Comparison of ENCODE assay signal across 12 mouse cellular contexts in the genomic region with DNA sequence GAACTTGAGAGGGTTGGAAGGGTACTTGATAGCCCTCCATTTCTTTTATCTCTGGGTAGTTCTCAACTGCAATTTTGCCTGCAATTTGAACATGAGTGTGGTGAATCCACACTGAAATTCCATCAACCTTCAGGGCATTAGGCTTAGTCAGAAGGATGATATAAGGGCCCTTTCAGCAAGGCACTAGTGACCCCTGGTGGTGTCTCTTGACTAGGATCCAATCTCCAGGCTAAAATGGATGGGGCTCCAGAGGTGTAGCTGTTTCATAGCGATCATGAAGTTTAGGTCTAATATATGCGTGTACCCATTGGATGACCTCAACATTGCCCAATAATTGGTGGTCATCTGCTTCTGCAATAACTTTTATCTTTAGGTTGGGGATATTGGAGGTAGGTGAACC.
DNase-seq lines count a peak whose midpoint lies in the region; ATAC-seq lines count a peak whose summit lies in the region.
"Had no signal": no experiment of that assay in that cellular context is flagged by ENCODE, and none has a peak within 500 bp of the region (broad histone marks: within the 10 kb centered on the region; RNA-seq: fewer than 3 reads in every experiment).

No protein-coding gene starts in this region.

- DNase-seq in hindbrain, embryonic 10.5 days (ENCODE audit: low spot score): peak; percentile 3
- peak; percentile 23 for DNase-seq in neural tube, embryonic 11.5 days (ENCODE audit: low spot score)
- no peak for DNase-seq in neural tube, embryonic 10.5 days (ENCODE audit: extremely low spot score, low spot score)
- peak; percentile 29 for DNase-seq in brain, adult 2 months (ENCODE audit: low read depth, low spot score)
- no peak for DNase-seq in gastrocnemius, adult 18-20 months (ENCODE audit: low spot score)
- DNase-seq: cerebellum, adult 11-12 months; lung, adult 18-20 months had no signal

- WGBS in hindbrain, embryonic 10.5 days: 68% methylated on average over 2 of the region's 2 CpGs
- WGBS in hindbrain, embryonic 12.5 days: 88% methylated on average over 2 of the region's 2 CpGs
- WGBS in neural tube, embryonic 11.5 days: 85% methylated on average over 2 of the region's 2 CpGs

- H3K27me3 ChIP-seq in hindbrain, embryonic 10.5 days (ENCODE audit: insufficient read depth, poor library complexity, severe bottlenecking): no peaks in the 10 kb centered on the region
- H3K27me3 ChIP-seq in hindbrain, embryonic 12.5 days: no peaks in the 10 kb centered on the region
- no peaks in the 10 kb centered on the region for H3K27me3 ChIP-seq in neural tube, embryonic 11.5 days (ENCODE audit: control insufficient read depth, insufficient read depth, low read length)
- H3K27me3 ChIP-seq: intestine, embryonic 15.5 days; neural tube, embryonic 12.5 days had no signal

- H3K4me1 ChIP-seq in hindbrain, embryonic 10.5 days (replicated peaks): no peaks in the 10 kb centered on the region
- H3K4me1 ChIP-seq in hindbrain, embryonic 12.5 days: no peaks in the 10 kb centered on the region
- H3K4me1 ChIP-seq in neural tube, embryonic 11.5 days (ENCODE audit: control insufficient read depth, insufficient read depth, low read length): no peaks in the 10 kb centered on the region
- H3K4me1 ChIP-seq: intestine, embryonic 15.5 days; neural tube, embryonic 12.5 days had no signal

- no peaks in the 10 kb centered on the region for H3K9me3 ChIP-seq in hindbrain, embryonic 10.5 days
- H3K9me3 ChIP-seq in hindbrain, embryonic 12.5 days (replicated peaks): no peaks in the 10 kb centered on the region
- H3K9me3 ChIP-seq in neural tube, embryonic 11.5 days (ENCODE audit: control insufficient read depth, low read length): no peaks in the 10 kb centered on the region
- H3K9me3 ChIP-seq: intestine, embryonic 15.5 days; neural tube, embryonic 12.5 days had no signal

- no peak overlapping the region for H3K9ac ChIP-seq in hindbrain, embryonic 12.5 days
- no peak overlapping the region for H3K9ac ChIP-seq in neural tube, embryonic 11.5 days (ENCODE audit: low read length)
- H3K9ac ChIP-seq: intestine, embryonic 15.5 days; neural tube, embryonic 12.5 days had no signal

- ATAC-seq in hindbrain, embryonic 12.5 days (ENCODE audit: low FRiP score): no peak
- ATAC-seq in neural tube, embryonic 11.5 days (ENCODE audit: insufficient read depth, low FRiP score, low TSS enrichment): peak; percentile 22; the same call in 1 of the 2 replicates
- ATAC-seq in megakaryocyte progenitor cell, adult 5-6 weeks (replicated peaks; ENCODE audit: poor library complexity): no peak
- ATAC-seq: intestine, embryonic 15.5 days had no signal

- no peak overlapping the region for H3K4me2 ChIP-seq in hindbrain, embryonic 12.5 days (replicated peaks)
- no peak overlapping the region for H3K4me2 ChIP-seq in neural tube, embryonic 11.5 days (ENCODE audit: low read depth)
- H3K4me2 ChIP-seq: intestine, embryonic 15.5 days; neural tube, embryonic 12.5 days had no signal

- no peaks in the 10 kb centered on the region for H3K36me3 ChIP-seq in hindbrain, embryonic 10.5 days
- no peaks in the 10 kb centered on the region for H3K36me3 ChIP-seq in hindbrain, embryonic 12.5 days
- H3K36me3 ChIP-seq in neural tube, embryonic 11.5 days (ENCODE audit: control insufficient read depth, insufficient read depth, low read length): no peaks in the 10 kb centered on the region
- H3K36me3 ChIP-seq: intestine, embryonic 15.5 days; neural tube, embryonic 12.5 days had no signal

- no peak overlapping the region for H3K4me3 ChIP-seq in hindbrain, embryonic 10.5 days
- no peak overlapping the region for H3K4me3 ChIP-seq in hindbrain, embryonic 12.5 days
- no peak overlapping the region for H3K4me3 ChIP-seq in neural tube, embryonic 11.5 days (ENCODE audit: low read depth, low read length)
- H3K4me3 ChIP-seq: erythroblast, embryonic 14.5 days; intestine, embryonic 15.5 days; neural tube, embryonic 12.5 days had no signal

- no peak overlapping the region for H3K27ac ChIP-seq in hindbrain, embryonic 10.5 days
- H3K27ac ChIP-seq in hindbrain, embryonic 12.5 days: no peak overlapping the region
- H3K27ac ChIP-seq in neural tube, embryonic 11.5 days (ENCODE audit: low read depth, low read length): no peak overlapping the region
- H3K27ac ChIP-seq: intestine, embryonic 15.5 days; neural tube, embryonic 12.5 days had no signal

Comparison
In these comparisons a context has a peak if more than half of its experiments do, and no peak if none do; other contexts are left out.
1. DNase-seq: peak in hindbrain, embryonic 10.5 days (single experiment), neural tube, embryonic 11.5 days (single experiment) and brain, adult 2 months (single experiment); none in neural tube, embryonic 10.5 days (single experiment) and gastrocnemius, adult 18-20 months (single experiment).